Mouse (Mus musculus) CH12.LX (cell line): ENCODE measurements around the gene Carmil1. TPM values are rescaled to one million over a fixed set of nuclear protein-coding genes. Genes with fewer than 3 reads are reported as not detected.

Experiments used
- DNase-seq: peaks from one replicate; pipeline ENCODE4 v3.0.0-alpha.2; 2013; ENCODE audit errors: extremely low read depth
- H3K27ac ChIP-seq: 2 replicates; pipeline ENCODE4 v1.5.1; 2012; ENCODE audit warnings: low read depth, mild to moderate bottlenecking, control low read depth, moderate library complexity; ENCODE audit not compliant: insufficient read depth
- H3K27me3 ChIP-seq: replicated peaks from 2 replicates; pipeline ENCODE3; 2012; ENCODE audit warnings: inconsistent platforms
- H3K36me3 ChIP-seq, 2 experiments: replicated peaks in 1 of 2; 2 replicates each; pipeline versions ENCODE3 to v1.6.1; 2012; ENCODE audit warnings: inconsistent platforms in 1 of 2, low read length in 1 of 2, mild to moderate bottlenecking in 1 of 2, mixed read lengths in 1 of 2, moderate library complexity in 1 of 2; ENCODE audit not compliant: control insufficient read depth in 1 of 2, insufficient read depth in 1 of 2
- H3K4me1 ChIP-seq, 2 experiments: 2 replicates each; pipeline ENCODE4 v1.6.1; 2012; ENCODE audit warnings: inconsistent platforms in 1 of 2, moderate library complexity in 1 of 2; ENCODE audit not compliant: insufficient read depth in 2 of 2, control insufficient read depth in 1 of 2
- H3K4me2 ChIP-seq: 2 replicates; pipeline ENCODE4 v1.6.1; 2012; ENCODE audit warnings: low read depth, mild to moderate bottlenecking, control low read depth; ENCODE audit not compliant: poor library complexity, insufficient read depth, severe bottlenecking
- H3K4me3 ChIP-seq, 3 experiments: fragments of 150-350 bp in 1 of 3; sonication (generic) in 1 of 3; replicated peaks in 1 of 3; 2 replicates each; pipeline versions ENCODE3 to v1.5.1; 2011 to 2012; ENCODE audit warnings: low read depth in 2 of 3, low read length in 2 of 3, mild to moderate bottlenecking in 2 of 3, moderate library complexity in 2 of 3, control low read depth in 1 of 3, improper control_type of control experiment in 1 of 3, inconsistent platforms in 1 of 3, mixed read lengths in 1 of 3; ENCODE audit not compliant: poor library complexity in 1 of 3
- H3K79me2 ChIP-seq: replicated peaks from 2 replicates; pipeline ENCODE4 v1.6.1; 2012; ENCODE audit warnings: mild to moderate bottlenecking, moderate library complexity; ENCODE audit not compliant: control insufficient read depth, poor library complexity, insufficient read depth, severe bottlenecking; ENCODE audit errors: extremely low read depth
- H3K9ac ChIP-seq: 2 replicates; pipeline ENCODE4 v1.6.1; 2012; ENCODE audit warnings: low read depth, mild to moderate bottlenecking, control low read depth, moderate library complexity; ENCODE audit not compliant: insufficient read depth
- H3K9me3 ChIP-seq: replicated peaks from 2 replicates; pipeline ENCODE3; 2012; ENCODE audit warnings: low read length, inconsistent platforms, mixed read lengths
- BHLHE40 ChIP-seq: IDR thresholded peaks from 2 replicates; pipeline ENCODE4 v1.6.1; 2011; ENCODE audit warnings: mild to moderate bottlenecking, low read depth, low read length, improper control_type of control experiment
- CHD1 ChIP-seq: IDR thresholded peaks from 2 replicates; pipeline ENCODE4 v1.6.1; 2012; ENCODE audit warnings: low read depth, low read length, improper control_type of control experiment, inconsistent platforms
- CHD2 ChIP-seq: IDR thresholded peaks from 2 replicates; pipeline ENCODE4 v1.6.1; 2011; ENCODE audit warnings: low read length, improper control_type of control experiment
- CTCF ChIP-seq, 2 experiments: IDR thresholded peaks in 1 of 2; conservative IDR thresholded peaks in 1 of 2; 2 replicates each; pipeline ENCODE4 v1.5.1; 2011 to 2012; ENCODE audit warnings: low read depth in 2 of 2, low read length in 2 of 2, improper control_type of control experiment in 1 of 2, inconsistent platforms in 1 of 2, mild to moderate bottlenecking in 1 of 2, moderate library complexity in 1 of 2
- E2F4 ChIP-seq: IDR thresholded peaks from 2 replicates; pipeline ENCODE4 v1.6.1; 2011; ENCODE audit warnings: low read depth, low read length, improper control_type of control experiment; ENCODE audit not compliant: insufficient replicate concordance
- ELF1 ChIP-seq: IDR thresholded peaks from 2 replicates; pipeline ENCODE4 v1.6.1; 2014; ENCODE audit warnings: low read depth, mild to moderate bottlenecking, inconsistent platforms, low read length, improper control_type of control experiment
- EP300 ChIP-seq: IDR thresholded peaks from 2 replicates; pipeline ENCODE4 v1.6.1; 2011; ENCODE audit warnings: low read length, improper control_type of control experiment
- ETS1 ChIP-seq: conservative IDR thresholded peaks from 2 replicates; pipeline ENCODE4 v1.6.1; 2012; ENCODE audit warnings: low read depth, mild to moderate bottlenecking, inconsistent platforms, low read length, improper control_type of control experiment, moderate library complexity
- JUN ChIP-seq: IDR thresholded peaks from 2 replicates; pipeline ENCODE4 v1.6.1; 2011; ENCODE audit warnings: low read depth, mild to moderate bottlenecking, low read length, improper control_type of control experiment, moderate library complexity; ENCODE audit not compliant: insufficient read depth
- KAT2A ChIP-seq: IDR thresholded peaks from 2 replicates; pipeline ENCODE4 v1.6.1; 2012; ENCODE audit warnings: low read length, improper control_type of control experiment, inconsistent platforms; ENCODE audit not compliant: insufficient replicate concordance
- MAFK ChIP-seq: IDR thresholded peaks from 2 replicates; pipeline ENCODE4 v1.6.1; 2011; ENCODE audit warnings: low read length, improper control_type of control experiment; ENCODE audit not compliant: insufficient replicate concordance
- MAX ChIP-seq: IDR thresholded peaks from 2 replicates; pipeline ENCODE4 v1.6.1; 2011; ENCODE audit warnings: low read length, improper control_type of control experiment
- MAZ ChIP-seq: IDR thresholded peaks from 2 replicates; pipeline ENCODE4 v1.6.1; 2012; ENCODE audit warnings: low read depth, mild to moderate bottlenecking, inconsistent platforms, low read length, improper control_type of control experiment, moderate library complexity
- MXI1 ChIP-seq: IDR thresholded peaks from 2 replicates; pipeline ENCODE4 v1.6.1; 2011; ENCODE audit warnings: mild to moderate bottlenecking, low read depth, low read length, improper control_type of control experiment
- MYC ChIP-seq: IDR thresholded peaks from 2 replicates; pipeline ENCODE4 v1.6.1; 2011; ENCODE audit warnings: low read depth, mild to moderate bottlenecking, improper control_type of control experiment, low read length
- NELFE ChIP-seq: IDR thresholded peaks from 2 replicates; pipeline ENCODE4 v1.6.1; 2011; ENCODE audit warnings: low read depth, low read length, improper control_type of control experiment
- NRF1 ChIP-seq: IDR thresholded peaks from 2 replicates; pipeline ENCODE4 v1.6.1; 2014; ENCODE audit warnings: low read depth, mild to moderate bottlenecking, inconsistent platforms, low read length, improper control_type of control experiment, moderate library complexity
- POLR2A ChIP-seq: IDR thresholded peaks from 2 replicates; pipeline ENCODE4 v1.6.1; 2011; ENCODE audit warnings: low read depth, mild to moderate bottlenecking, improper control_type of control experiment, low read length
- SIN3A ChIP-seq: IDR thresholded peaks from 2 replicates; pipeline ENCODE4 v1.6.1; 2012; ENCODE audit warnings: low read length, improper control_type of control experiment, inconsistent platforms
- TBP ChIP-seq: conservative IDR thresholded peaks from 2 replicates; pipeline ENCODE4 v1.6.1; 2011; ENCODE audit warnings: low read depth, low read length, improper control_type of control experiment
- ZKSCAN1 ChIP-seq: IDR thresholded peaks from 2 replicates; pipeline ENCODE4 v1.6.1; 2012; ENCODE audit warnings: low read depth, inconsistent platforms, low read length, improper control_type of control experiment, borderline replicate concordance
- ZNF384 ChIP-seq: IDR thresholded peaks from 2 replicates; pipeline ENCODE4 v1.6.1; 2012; ENCODE audit warnings: low read depth, low read length, improper control_type of control experiment, inconsistent platforms
- dilution Hi-C: fragments of 300-500 bp; cut with MboI; formaldehyde crosslinking; loops from 2 replicates; pipeline ENCODE4 v1.14.3; 2020; ENCODE audit warnings: low sequenced_read_pairs; ENCODE audit not compliant: extremely low pct_unique_long_range_greater_than_20kb, extremely low pct_ligation_motif_present
- in situ Hi-C: fragments of 300-500 bp; cut with MboI; formaldehyde crosslinking; loops from 3 replicates; pipeline ENCODE4 v1.14.3; 2019; ENCODE audit warnings: low sequenced_read_pairs, low pct_ligation_motif_present, low pct_unique_long_range_greater_than_20kb, mixed read lengths
- polyA plus RNA-seq: library from polyadenylated mRNA; unstranded; fragments of >175 nt; gene quantifications from 2 replicates; pipeline ENCODE4 v1.2.1, GENCODE M21; 2012; ENCODE audit warnings: low read depth; ENCODE audit not compliant: insufficient read length
- total RNA-seq, 2 experiments: library from RNA; depleted of rRNA; stranded (reverse); fragments of 300-350 nt in 1 of 2; fragments of >200 nt in 1 of 2; gene quantifications; 2 replicates each; pipeline ENCODE4 v1.2.3; 2012 to 2014

The Carmil1 gene
- total and polyA plus RNA-seq, 3 experiments, result 1.1 to 9.4 (median 7.2) TPM

- no peak overlapping the region for H3K4me3 ChIP-seq
- no peak overlapping the region for H3K4me2 ChIP-seq
- no peaks in the 10 kb centered on the region for H3K27me3 ChIP-seq
- H3K9ac ChIP-seq, result no peak overlapping the region
- H3K4me1 ChIP-seq, result no peaks in the 10 kb centered on the region
- in situ Hi-C loops (no loop called here), dilution Hi-C loops (no loop called here)
- H3K27ac ChIP-seq, result no peak overlapping the region
- H3K36me3 ChIP-seq, result peaks cover 0 to 4% of the 10 kb centered on the region in 2 experiments
- no peak for DNase-seq
- H3K79me2 ChIP-seq, result no peaks in the 10 kb centered on the region; the same call in 1 of the 2 replicates
- TF ChIP-seq MAFK, result no peak
- TF ChIP-seq ETS1, result no peak
- no peak for TF ChIP-seq MXI1
- TF ChIP-seq POLR2A, result no peak
- TF ChIP-seq JUN, result no peak
- TF ChIP-seq BHLHE40, result no peak
- no peak for TF ChIP-seq CHD1
- no peak for TF ChIP-seq SIN3A
- TF ChIP-seq E2F4, result no peak
- TF ChIP-seq CTCF (conservative IDR thresholded peaks at IDR 0.05 in 1 of 2, IDR thresholded peaks at IDR 0.05 in 1 of 2; ENCODE audit: low read depth in 2 of 2, low read length in 2 of 2), result no peak
- no peak for TF ChIP-seq EP300
- no peak for TF ChIP-seq ZNF384
- no peak for TF ChIP-seq CHD2
- no peak for TF ChIP-seq ELF1
- TF ChIP-seq MYC, result no peak
- no peak for TF ChIP-seq TBP
- no peak for TF ChIP-seq MAX
- TF ChIP-seq, all 38 proteins: peak for 0
- H3K9me3 ChIP-seq, result no peaks in the 10 kb centered on the region
Measured at GRCm38 (mm10) chr13:24260751-24261591, 19.6 kb downstream of the Carmil1 start.

GRCm38 (mm10) chr13:24257809-24258208 lies 22.8 kb downstream of the Carmil1 start:
- DNase-seq, result no peak
- Histone ChIP-seq H3K9me3 (no peaks in the 10 kb centered on the region), H3K79me2 (no peaks in the 10 kb centered on the region; the same call in 1 of the 2 replicates), H3K4me1 (no peaks in the 10 kb centered on the region), H3K4me2 (no peak overlapping the region), H3K27ac (no peak overlapping the region), H3K36me3 (no peaks in the 10 kb centered on the region), H3K4me3 (no peak overlapping the region), H3K9ac (no peak overlapping the region), H3K27me3 (no peaks in the 10 kb centered on the region)
- dilution Hi-C loops (no loop called here), in situ Hi-C loops (no loop called here)
- TF ChIP-seq KAT2A, result no peak
- TF ChIP-seq MAX, result no peak
- TF ChIP-seq NRF1, result no peak
- no peak for TF ChIP-seq MAZ
- no peak for TF ChIP-seq NELFE
- TF ChIP-seq MAFK, result no peak
- TF ChIP-seq ZKSCAN1, result no peak
